Mouse (Mus musculus) cortical plate, adult 2 months (tissue): ENCODE data around the gene Klhl1.

Experiments used
- CTCF ChIP-seq: fragments of 200-500 bp; IDR thresholded peaks from 2 replicates; pipeline ENCODE4 v1.5.1; 2011; ENCODE audit warnings: mild to moderate bottlenecking, control low read depth, low read length; ENCODE audit not compliant: insufficient read depth; ENCODE audit errors: extremely low read depth
- POLR2A ChIP-seq: fragments of 200-500 bp; IDR thresholded peaks from 2 replicates; pipeline ENCODE4 v1.6.1; 2011; ENCODE audit warnings: mild to moderate bottlenecking, low read length, control low read depth; ENCODE audit not compliant: insufficient read depth; ENCODE audit errors: extremely low read depth

GRCm38 (mm10) chr14:96081681-96082207 lies 437.2 kb downstream of the Klhl1 start:
- TF ChIP-seq CTCF (no peak), POLR2A (no peak)
